Mouse (Mus musculus) embryonic facial prominence, embryonic 11.5 days (tissue): ENCODE measurements at regions not wholly inside any gene's neighbourhood (a gene's known extent, or its start where the extent isn't known, plus 50 kb on each side); places are given as distances from the start of the nearest gene placed in this dataset.
"Not testable (repeated sequence)": the region's sequence is repeated elsewhere in the genome, so short reads cannot be mapped to it uniquely, and the experiment has no call there.

Source experiments
- ATAC-seq: fragments of 200-750 bp; cut with Nextera tagmentation; replicated peaks from 2 replicates; pipeline ENCODE4 v1.8.0; 2017; ENCODE audit warnings: low read depth; ENCODE audit not compliant: insufficient number of reproducible peaks, low FRiP score, low TSS enrichment
- DNase-seq: peaks from one replicate; pipeline ENCODE4 v3.0.0-alpha.2; 2015; ENCODE audit warnings: low spot score
- H3K27ac ChIP-seq: fragments of 300-500 bp; sonication (generic); replicated peaks from 2 replicates; pipeline ENCODE4 v1.5.1; 2014; ENCODE audit warnings: mild to moderate bottlenecking, low read depth, low read length, control low read depth
- H3K27me3 ChIP-seq: fragments of 300-500 bp; sonication (generic); 2 replicates; pipeline ENCODE4 v1.6.1; 2014; ENCODE audit warnings: mild to moderate bottlenecking, low read length, moderate library complexity, mixed read lengths; ENCODE audit not compliant: control insufficient read depth, insufficient read depth
- H3K36me3 ChIP-seq: fragments of 300-500 bp; sonication (generic); replicated peaks from 2 replicates; pipeline ENCODE4 v1.6.1; 2014; ENCODE audit warnings: low read depth, mild to moderate bottlenecking, low read length, moderate library complexity, mixed read lengths; ENCODE audit not compliant: control insufficient read depth, insufficient read depth
- H3K4me1 ChIP-seq: fragments of 300-500 bp; sonication (generic); 2 replicates; pipeline ENCODE4 v1.6.1; 2014; ENCODE audit warnings: low read length, mixed read lengths; ENCODE audit not compliant: control insufficient read depth, insufficient read depth
- H3K4me2 ChIP-seq: fragments of 300-500 bp; sonication (generic); 2 replicates; pipeline ENCODE4 v1.6.1; 2014; ENCODE audit warnings: low read depth, mild to moderate bottlenecking, control low read depth, low read length, moderate library complexity
- H3K4me3 ChIP-seq: fragments of 300-500 bp; sonication (generic); 2 replicates; pipeline ENCODE4 v1.5.1; 2014; ENCODE audit warnings: low read depth, low read length, control low read depth
- H3K9ac ChIP-seq: fragments of 300-500 bp; sonication (generic); replicated peaks from 2 replicates; pipeline ENCODE4 v1.6.1; 2014; ENCODE audit warnings: mild to moderate bottlenecking, control low read depth, low read length
- H3K9me3 ChIP-seq: fragments of 300-500 bp; sonication (generic); replicated peaks from 2 replicates; pipeline ENCODE4 v1.6.1; 2016; ENCODE audit warnings: mild to moderate bottlenecking, low read length, inconsistent platforms, mixed read lengths; ENCODE audit not compliant: control insufficient read depth
- WGBS: fragments of 180-500 bp; shearing (Covaris S2); extraction: QIAGEN DNeasy Blood & Tissue Kit; methylation state at CpG from one replicate; pipeline ENCODE4 v1.1.7; 2014; 5-methylcytosine and 5-hydroxymethylcytosine counted together

GRCm38 (mm10) chr3:22900966-22901365, 824.5 kb downstream of the Tbl1xr1 start:
- H3K4me2 ChIP-seq = no peak overlapping the region
- no peak overlapping the region for H3K27ac ChIP-seq
- H3K9me3 ChIP-seq = no peaks in the 10 kb centered on the region
- H3K4me3 ChIP-seq = no peak overlapping the region
- 91% methylated on average over 10 of the region's 10 CpGs for whole genome bisulfite sequencing
- ATAC-seq = no peak
- H3K4me1 ChIP-seq = no peaks in the 10 kb centered on the region
- no peaks in the 10 kb centered on the region for H3K27me3 ChIP-seq
- H3K9ac ChIP-seq = no peak overlapping the region
- H3K36me3 ChIP-seq = no peaks in the 10 kb centered on the region
- no peak for DNase-seq

- H3K27me3 ChIP-seq = no peaks in the 10 kb centered on the region
- no peak overlapping the region for H3K4me2 ChIP-seq
- no peak overlapping the region for H3K9ac ChIP-seq
- H3K27ac ChIP-seq = no peak overlapping the region
- no peak for DNase-seq
- no peak overlapping the region for H3K4me3 ChIP-seq
- H3K4me1 ChIP-seq = no peaks in the 10 kb centered on the region
- no peaks in the 10 kb centered on the region for H3K36me3 ChIP-seq
- ATAC-seq = no peak
- no peaks in the 10 kb centered on the region for H3K9me3 ChIP-seq
- 84% methylated on average over 3 of the region's 3 CpGs for WGBS
Measured at GRCm38 (mm10) chr3:22928970-22929369, 852.5 kb downstream of the Tbl1xr1 start.

GRCm38 (mm10) chr3:22929762-22930519, 853.5 kb downstream of the Tbl1xr1 start:
- Histone ChIP-seq H3K9ac (no peak overlapping the region), H3K27ac (no peak overlapping the region), H3K36me3 (no peaks in the 10 kb centered on the region), H3K9me3 (no peaks in the 10 kb centered on the region), H3K27me3 (no peaks in the 10 kb centered on the region), H3K4me3 (no peak overlapping the region), H3K4me2 (no peak overlapping the region), H3K4me1 (no peaks in the 10 kb centered on the region)
- no peak for ATAC-seq
- WGBS = 80% methylated on average over 2 of the region's 2 CpGs
- DNase-seq = no peak

- H3K36me3 ChIP-seq, DNase-seq, H3K4me2 ChIP-seq, H3K4me1 ChIP-seq, ATAC-seq, H3K27me3 ChIP-seq, H3K9ac ChIP-seq, H3K4me3 ChIP-seq, H3K27ac ChIP-seq, H3K9me3 ChIP-seq: not testable (repeated sequence)
- WGBS = 77% methylated on average over 4 of the region's 4 CpGs
Measured at GRCm38 (mm10) chr3:22945646-22946045, 869.2 kb downstream of the Tbl1xr1 start.

DNA sequence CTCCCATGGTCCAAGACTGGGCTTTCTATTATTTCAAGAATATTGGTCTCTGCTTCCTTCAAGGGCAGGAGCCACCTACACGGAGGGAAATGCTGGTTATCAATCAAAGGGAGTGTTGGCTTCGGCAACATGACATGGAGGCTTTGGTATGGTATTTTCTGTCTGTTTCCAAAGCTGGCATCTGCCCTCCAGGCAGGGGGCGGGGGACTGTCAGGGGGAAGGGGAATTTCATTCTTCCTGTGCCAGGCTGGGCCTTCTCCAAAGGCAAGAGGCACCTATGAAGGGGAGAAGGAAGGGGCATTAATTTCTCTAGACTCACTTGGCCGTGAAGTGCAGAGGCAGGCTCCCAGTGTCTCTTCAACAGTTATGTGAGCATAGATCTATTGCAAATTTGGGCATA, 870.7 kb downstream of the Tbl1xr1 start:
- ATAC-seq (no peak), DNase-seq (no peak)
- Histone ChIP-seq H3K27ac (no peak overlapping the region), H3K4me3 (no peak overlapping the region), H3K4me1 (no peaks in the 10 kb centered on the region), H3K27me3 (no peaks in the 10 kb centered on the region), H3K4me2 (no peak overlapping the region), H3K9ac (no peak overlapping the region), H3K36me3 (no peaks in the 10 kb centered on the region), H3K9me3 (no peaks in the 10 kb centered on the region)
- 87% methylated on average over 4 of the region's 4 CpGs for WGBS

DNA sequence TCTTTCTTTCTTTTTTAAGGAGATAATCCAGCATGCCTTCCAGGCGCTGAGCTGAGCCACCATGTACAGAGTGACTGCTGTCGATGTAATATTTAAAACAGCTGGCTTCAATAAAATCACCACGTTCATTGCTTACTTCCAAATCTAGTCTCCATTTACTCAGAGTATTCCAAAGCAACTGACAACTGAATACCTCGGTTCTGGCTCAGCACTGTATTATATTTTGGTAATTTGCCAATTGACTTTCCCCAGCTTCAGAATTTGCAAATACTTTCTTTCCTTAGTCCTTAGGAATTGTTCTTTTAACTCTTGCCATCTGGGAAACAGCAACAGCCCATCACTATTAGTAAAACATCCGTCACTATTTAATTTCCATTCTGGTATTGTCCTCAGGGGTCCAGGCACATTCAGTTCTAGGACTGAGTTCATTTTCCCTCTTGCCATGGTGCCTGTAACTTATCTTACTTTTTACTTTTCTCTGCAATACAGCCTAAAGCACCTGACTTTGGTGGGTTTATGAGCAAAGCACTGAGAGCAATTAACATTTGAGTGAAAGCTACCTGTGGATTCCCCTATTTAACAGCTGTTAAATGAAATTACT, 871.8 kb downstream of the Tbl1xr1 start:
- no peak overlapping the region for H3K27ac ChIP-seq
- DNase-seq (no peak), ATAC-seq (no peak)
- H3K9me3 ChIP-seq = no peaks in the 10 kb centered on the region
- no peak overlapping the region for H3K4me3 ChIP-seq
- H3K4me2 ChIP-seq = no peak overlapping the region
- 53% methylated on average over 5 of the region's 5 CpGs for WGBS
- H3K9ac ChIP-seq = no peak overlapping the region
- H3K4me1 ChIP-seq = no peaks in the 10 kb centered on the region
- H3K27me3 ChIP-seq = no peaks in the 10 kb centered on the region
- H3K36me3 ChIP-seq = no peaks in the 10 kb centered on the region

- H3K4me2 ChIP-seq = no peak overlapping the region
- no peaks in the 10 kb centered on the region for H3K4me1 ChIP-seq
- H3K9me3 ChIP-seq = no peaks in the 10 kb centered on the region
- no peak overlapping the region for H3K4me3 ChIP-seq
- H3K36me3 ChIP-seq = no peaks in the 10 kb centered on the region
- H3K9ac ChIP-seq = no peak overlapping the region
- H3K27ac ChIP-seq = no peak overlapping the region
- 88% methylated on average over 1 of the region's 1 CpGs for WGBS
- no peaks in the 10 kb centered on the region for H3K27me3 ChIP-seq
- DNase-seq (no peak), ATAC-seq (no peak)
Measured at GRCm38 (mm10) chr3:22957422-22957821, 881.0 kb downstream of the Tbl1xr1 start.

- Histone ChIP-seq H3K4me1 (no peaks in the 10 kb centered on the region), H3K36me3 (no peaks in the 10 kb centered on the region), H3K27me3 (no peaks in the 10 kb centered on the region), H3K4me3 (no peak overlapping the region), H3K9me3 (no peaks in the 10 kb centered on the region), H3K4me2 (no peak overlapping the region), H3K9ac (no peak overlapping the region), H3K27ac (no peak overlapping the region)
- DNase-seq = no peak
- 77% methylated on average over 1 of the region's 1 CpGs for WGBS
- no peak for ATAC-seq
Measured at GRCm38 (mm10) chr3:22972681-22973080, 896.2 kb downstream of the Tbl1xr1 start.
